8 mouse cellular contexts compared by ENCODE assay signal in genomic region chr1:64738180-64738555, GRCm38 (mm10). TPM values are rescaled to one million over a fixed set of nuclear protein-coding genes. Genes with fewer than 3 reads are reported as not detected.
DNase-seq lines count a peak whose midpoint lies in the region; ATAC-seq and TF ChIP-seq lines count a peak whose summit lies in the region.

No protein-coding gene starts in this region.

- TF ChIP-seq EP300 in heart, postnatal 0 days (IDR thresholded peaks at IDR 0.05; ENCODE audit: low read depth) = no peak

- peak; percentile 30 for DNase-seq in gastrocnemius, adult 18-20 months (ENCODE audit: low spot score)
- no peak for DNase-seq in gastrocnemius, postnatal 14 days
- DNase-seq in ZHBTc4 (ENCODE audit: low read depth, low spot score) = peak; percentile 64
- peak; percentile 20 for DNase-seq in heart, postnatal 0 days (ENCODE audit: low spot score)
- no peak for DNase-seq in layer of hippocampus, adult 18-20 months (ENCODE audit: low spot score in 2 of 2)
- DNase-seq in layer of hippocampus, postnatal 10 days (ENCODE audit: low spot score in 2 of 2) = no peak

- H3K27ac ChIP-seq in heart, postnatal 0 days (ENCODE audit: low read depth) = peak overlapping the region; percentile 87
- H3K27ac ChIP-seq in limb, embryonic 15.5 days = no peak overlapping the region

- TF ChIP-seq CTCF in heart, postnatal 0 days (IDR thresholded peaks at IDR 0.05; ENCODE audit: low read depth) = no peak

- WGBS in heart, postnatal 0 days = 0% methylated on average over 11 of the region's 11 CpGs
- WGBS in limb, embryonic 15.5 days = under 1% methylated on average over 11 of the region's 11 CpGs

- H3K79me2 ChIP-seq in myocyte (ENCODE audit: control insufficient read depth, insufficient read depth) = no peaks in the 10 kb centered on the region

- intact Hi-C loops in gastrocnemius, postnatal 14 days (cut with DNase I; ENCODE audit: low total_unique reads) = loop anchor here (5.0 kb wide), 1 partner anchor 179 kb away; no protein-coding TSS in a partner anchor

- H3K9ac ChIP-seq in heart, postnatal 0 days (replicated peaks; ENCODE audit: low read depth, low read length) = peak overlapping the region; percentile 17
- 0 out of 2 replicates have a peak overlapping the region, but pooled peaks have one; percentile 10 for H3K9ac ChIP-seq in limb, embryonic 15.5 days

- peak overlapping the region; percentile 72 for H3K4me3 ChIP-seq in heart, postnatal 0 days (ENCODE audit: low read depth, low read length)
- H3K4me3 ChIP-seq in limb, embryonic 15.5 days = peak overlapping the region; percentile 72
- H3K4me3 ChIP-seq in myocyte = peak overlapping the region; percentile 61

- H3K9me3 ChIP-seq in heart, postnatal 0 days (replicated peaks; ENCODE audit: control insufficient read depth, low read length) = no peaks in the 10 kb centered on the region
- no peaks in the 10 kb centered on the region for H3K9me3 ChIP-seq in limb, embryonic 15.5 days

- no peak overlapping the region for H3ac ChIP-seq in myocyte (ENCODE audit: control insufficient read depth, insufficient read length)

- H3K4me2 ChIP-seq in heart, postnatal 0 days (ENCODE audit: low read depth, low read length) = peak overlapping the region; percentile 81
- peak overlapping the region; percentile 79 for H3K4me2 ChIP-seq in limb, embryonic 15.5 days
- peak overlapping the region; percentile 100 for H3K4me2 ChIP-seq in myocyte (ENCODE audit: low read depth)

- ATAC-seq in heart, postnatal 0 days (ENCODE audit: insufficient read depth, low read depth) = no peak
- no peak for ATAC-seq in limb, embryonic 15.5 days (ENCODE audit: insufficient number of reproducible peaks, low FRiP score, low TSS enrichment, low read depth)

- H3K4me1 ChIP-seq in heart, postnatal 0 days (ENCODE audit: control insufficient read depth, insufficient read depth) = peaks cover 23% of the 10 kb centered on the region
- H3K4me1 ChIP-seq in limb, embryonic 15.5 days = peaks cover 33% of the 10 kb centered on the region

- no peak for TF ChIP-seq POLR2A in myocyte (IDR thresholded peaks at IDR 0.05; ENCODE audit: insufficient read length, low read depth)

- no peaks in the 10 kb centered on the region for H3K27me3 ChIP-seq in heart, postnatal 0 days (ENCODE audit: control insufficient read depth, insufficient read depth, low read length)
- H3K27me3 ChIP-seq in limb, embryonic 15.5 days = peaks cover 30% of the 10 kb centered on the region
- H3K27me3 ChIP-seq in myocyte (ENCODE audit: control insufficient read depth, insufficient read depth, insufficient read length) = no peaks in the 10 kb centered on the region

- H3K36me3 ChIP-seq in heart, postnatal 0 days (replicated peaks; ENCODE audit: control insufficient read depth, insufficient read depth, low read length) = no peaks in the 10 kb centered on the region
- no peaks in the 10 kb centered on the region for H3K36me3 ChIP-seq in limb, embryonic 15.5 days
- no peaks in the 10 kb centered on the region for H3K36me3 ChIP-seq in myocyte (ENCODE audit: control insufficient read depth, insufficient read depth)

TF ChIP-seq in myocyte, 11 proteins besides CTCF, POLR2A, EP300 and RAD21:
- TF ChIP-seq SRF (IDR thresholded peaks at IDR 0.05; ENCODE audit: control insufficient read depth, insufficient read length, low read depth) (no peak), TCF3 (IDR thresholded peaks at IDR 0.05; ENCODE audit: insufficient read length, low read depth) (no peak), TCF12 (IDR thresholded peaks at IDR 0.05; ENCODE audit: insufficient read depth, poor library complexity, severe bottlenecking) (no peak), MYOG (IDR thresholded peaks at IDR 0.05; ENCODE audit: control insufficient read depth in 1 of 3, insufficient read depth in 1 of 3, insufficient read length in 2 of 3, low read depth in 2 of 3) (no peak), E2F4 (IDR thresholded peaks at IDR 0.05; ENCODE audit: insufficient read depth) (no peak), MAX (IDR thresholded peaks at IDR 0.05; ENCODE audit: low read depth) (no peak), REST (IDR thresholded peaks at IDR 0.05; ENCODE audit: insufficient read depth, insufficient read length) (no peak), USF1 (IDR thresholded peaks at IDR 0.05; ENCODE audit: low read depth) (no peak), CEBPB (IDR thresholded peaks at IDR 0.05; ENCODE audit: insufficient read depth, poor library complexity, severe bottlenecking) (no peak), MYOD1 (IDR thresholded peaks at IDR 0.05; ENCODE audit: control insufficient read depth in 1 of 3, insufficient read length in 2 of 3, low read depth in 2 of 3) (no peak), POLR2AphosphoS2 (IDR thresholded peaks at IDR 0.05; ENCODE audit: insufficient read length, low read depth) (no peak)

RNA-seq across cellular contexts. Expression of gene Fzd5, which starts 0.6 kb away (rescaled TPM):
- total RNA-seq in gastrocnemius, adult 18-20 months (2021) = 1 to 10 TPM; 1.8 to 2.2 TPM
- total RNA-seq in gastrocnemius, postnatal 14 days (2021) = 1 to 10 TPM; 1.6 to 1.8 TPM
- 6.0 and 17.9 TPM in 2 replicates for total RNA-seq in heart, postnatal 0 days (2014; rRNA removed; ENCODE audit: low replicate concordance)
- polyA plus RNA-seq in heart, postnatal 0 days (2015; fragmentation: Nextera tagmentation; extraction: Ambion mirVana) = 1.3 and 1.4 TPM in 2 replicates
- 1.8 and 1.9 TPM in 2 replicates for polyA plus RNA-seq in limb, embryonic 15.5 days (2015; fragmentation: Nextera tagmentation; extraction: Ambion mirVana)
- polyA plus RNA-seq in myocyte (2012; fragmentation: generic; extraction: Trizol) = 2.1 TPM
- 1 to 10 TPM; 1.0 to 1.3 TPM for total RNA-seq in layer of hippocampus, adult 18-20 months (2021)
- total RNA-seq in layer of hippocampus, postnatal 10 days (2021) = 1 to 10 TPM in 1 of 2 experiments, under 1 TPM in 1; 0.83 to 1.0 TPM

RNA-seq across cellular contexts. Expression of gene Ccnyl1, which starts 47.9 kb away (rescaled TPM):
- total RNA-seq in gastrocnemius, adult 18-20 months (2021) = 10 to 100 TPM; 20.1 to 25.3 TPM
- 10 to 100 TPM; 17.6 to 22.7 TPM for total RNA-seq in gastrocnemius, postnatal 14 days (2021)
- total RNA-seq in heart, postnatal 0 days (2014; rRNA removed; ENCODE audit: low replicate concordance) = 9.7 and 12.7 TPM in 2 replicates
- 2.5 and 3.4 TPM in 2 replicates for polyA plus RNA-seq in heart, postnatal 0 days (2015; fragmentation: Nextera tagmentation; extraction: Ambion mirVana)
- polyA plus RNA-seq in limb, embryonic 15.5 days (2015; fragmentation: Nextera tagmentation; extraction: Ambion mirVana) = 4.1 and 4.5 TPM in 2 replicates
- polyA plus RNA-seq in myocyte (2012; fragmentation: generic; extraction: Trizol) = 16.0 TPM
- 10 to 100 TPM; 12.9 to 13.2 TPM for total RNA-seq in layer of hippocampus, adult 18-20 months (2021)
- 10 to 100 TPM; 23.4 to 25.0 TPM for total RNA-seq in layer of hippocampus, postnatal 10 days (2021)

Comparison
In these comparisons a context has a peak if more than half of its experiments do, and no peak if none do; other contexts are left out.
1. DNase-seq: peak in gastrocnemius, adult 18-20 months (single experiment), ZHBTc4 (single experiment) and heart, postnatal 0 days (single experiment); none in gastrocnemius, postnatal 14 days (single experiment), layer of hippocampus, adult 18-20 months (0 of 2) and layer of hippocampus, postnatal 10 days (0 of 2).
2. Peak in every context shown above with its lines, with median percentiles within 50 percentile points of each other: H3K4me2 ChIP-seq and H3K4me3 ChIP-seq.